Mouse (Mus musculus) cerebellum, adult 11-12 months (tissue): Measurements from ENCODE around the gene Sema4d.
"Not testable (repeated sequence)": the region's sequence is repeated elsewhere in the genome, so short reads cannot be mapped to it uniquely, and the experiment has no call there.

ENCODE experiments used
- DNase-seq: peaks from one replicate; pipeline ENCODE4 v3.0.0; 2022

The Sema4d gene

GRCm38 (mm10) chr13:51793425-51793891 lies at the start of gene Sema4d:
Gene Sema4d, minus strand, starts transcription at chr13:51793747.
- peak; percentile 81 for DNase-seq

GRCm38 (mm10) chr13:51843298-51843697 lies 49.8 kb upstream of the Sema4d start:
- DNase-seq = no peak

DNA sequence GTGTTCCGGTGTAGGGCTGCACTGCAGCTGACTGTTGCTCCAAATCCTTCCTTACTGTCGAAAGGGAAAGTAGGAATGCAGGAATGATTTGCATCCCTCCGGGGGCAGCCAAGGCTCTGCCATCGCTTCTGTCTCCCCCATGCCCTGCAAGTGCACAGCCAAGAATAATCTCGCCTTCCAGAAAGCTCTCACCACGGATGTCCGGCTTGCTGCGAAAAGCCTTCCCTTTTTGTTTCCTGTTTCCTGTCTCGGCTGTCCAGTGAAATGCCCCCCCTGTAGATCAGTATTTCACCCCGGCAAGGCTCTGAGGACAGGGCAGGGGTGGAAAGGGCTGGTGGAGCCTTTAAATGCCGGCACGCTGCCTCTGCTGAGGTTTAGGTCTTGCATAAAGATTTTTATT lies 49.2 kb upstream of the Sema4d start:
- no peak for DNase-seq

- no peak for DNase-seq
These were observed 48.6 kb upstream of the Sema4d start for GRCm38 (mm10) chr13:51842191-51842590.

DNA sequence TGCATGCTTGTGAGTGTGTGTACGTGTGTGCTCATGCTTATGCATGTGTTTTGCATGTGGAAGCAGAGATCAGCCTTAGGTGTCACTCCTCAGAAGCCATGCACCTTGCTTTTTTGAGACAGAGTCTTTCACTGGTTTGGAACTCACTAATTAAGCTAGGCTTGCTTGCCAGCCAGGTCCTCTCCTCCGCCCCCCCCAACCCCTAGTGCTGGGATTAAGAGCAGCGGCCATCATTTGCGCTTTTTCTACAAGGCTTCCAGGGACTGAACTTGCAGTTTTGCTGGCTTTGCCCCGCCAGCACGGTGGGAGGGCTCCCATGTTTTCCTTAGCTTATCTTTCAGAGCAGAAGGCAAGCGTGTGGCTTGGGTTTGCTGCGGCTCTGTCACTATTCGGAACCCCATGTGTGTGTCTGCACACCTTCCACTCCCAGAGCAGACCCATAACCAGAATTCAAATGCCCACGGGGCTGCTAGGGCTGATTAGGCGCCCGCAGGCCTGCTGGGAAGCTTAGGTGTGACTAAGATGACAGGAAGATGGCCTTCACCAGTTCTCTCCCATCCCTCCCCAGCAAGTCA lies 48.1 kb upstream of the Sema4d start:
- no peak for DNase-seq

GRCm38 (mm10) chr13:51840702-51841101 lies 47.2 kb upstream of the Sema4d start:
- no peak for DNase-seq

DNA sequence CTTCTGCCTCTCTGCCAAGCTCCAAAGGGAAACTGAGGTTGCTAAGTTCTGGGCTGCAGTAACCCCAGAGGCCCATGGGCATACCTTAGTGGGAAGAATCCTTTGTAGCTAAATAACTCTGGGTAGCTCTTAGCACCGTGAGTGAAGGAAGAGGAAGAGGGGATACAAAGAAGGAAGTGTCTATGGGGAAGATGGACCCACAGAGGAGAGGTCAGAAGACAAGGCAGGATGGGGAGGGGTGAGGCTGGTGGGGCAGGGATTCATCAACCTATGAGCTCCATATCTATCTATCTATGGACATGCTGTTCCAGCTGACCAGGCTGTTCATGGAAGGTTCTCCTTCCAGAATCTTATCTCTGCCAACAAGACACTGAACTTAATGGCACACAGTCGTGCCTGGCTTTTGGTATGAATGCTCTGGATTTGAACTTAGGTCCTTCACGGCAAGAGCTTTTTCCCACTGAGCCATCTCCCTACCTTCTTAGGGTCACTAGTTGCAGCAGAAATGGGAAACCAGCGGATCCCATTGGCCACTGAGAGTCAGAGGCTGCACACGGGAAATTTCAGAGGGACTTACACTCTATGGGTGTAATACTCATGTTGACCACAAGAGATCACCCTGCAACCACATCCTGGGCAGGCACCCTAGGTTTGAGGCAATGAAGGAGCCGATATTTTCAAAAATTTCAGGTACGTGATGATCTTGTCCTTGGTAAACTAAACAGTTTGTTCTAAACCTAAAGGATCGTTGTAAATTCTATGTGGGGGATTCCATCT lies 45.9 kb upstream of the Sema4d start:
- no peak for DNase-seq

DNA sequence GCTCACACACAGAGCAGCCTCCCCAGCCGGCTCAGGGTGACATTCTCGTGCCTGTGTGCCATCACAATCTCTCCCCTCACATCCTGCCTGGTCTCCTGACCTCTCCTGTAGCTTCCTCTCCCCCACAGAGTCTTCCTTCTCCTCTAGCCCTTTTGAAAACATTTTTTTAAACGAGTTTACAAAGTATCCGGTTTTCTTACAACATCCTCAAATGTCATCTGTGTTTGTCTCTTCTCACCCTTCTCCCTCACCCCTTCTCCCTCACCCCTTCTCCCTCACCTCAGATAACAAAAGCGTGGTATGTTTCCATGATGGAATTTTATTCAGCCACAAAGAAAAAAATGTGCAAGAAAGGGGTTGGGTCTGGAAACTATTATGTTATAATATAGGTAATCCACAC lies 43.9 kb upstream of the Sema4d start:
- no peak for DNase-seq

- DNase-seq = not testable (repeated sequence)
These were observed 41.7 kb upstream of the Sema4d start for GRCm38 (mm10) chr13:51835208-51835607.

GRCm38 (mm10) chr13:51834520-51834919 lies 41.0 kb upstream of the Sema4d start:
- peak; percentile 46 for DNase-seq

- DNase-seq = peak; percentile 60
These were observed 40.5 kb upstream of the Sema4d start for GRCm38 (mm10) chr13:51834024-51834423.

DNA sequence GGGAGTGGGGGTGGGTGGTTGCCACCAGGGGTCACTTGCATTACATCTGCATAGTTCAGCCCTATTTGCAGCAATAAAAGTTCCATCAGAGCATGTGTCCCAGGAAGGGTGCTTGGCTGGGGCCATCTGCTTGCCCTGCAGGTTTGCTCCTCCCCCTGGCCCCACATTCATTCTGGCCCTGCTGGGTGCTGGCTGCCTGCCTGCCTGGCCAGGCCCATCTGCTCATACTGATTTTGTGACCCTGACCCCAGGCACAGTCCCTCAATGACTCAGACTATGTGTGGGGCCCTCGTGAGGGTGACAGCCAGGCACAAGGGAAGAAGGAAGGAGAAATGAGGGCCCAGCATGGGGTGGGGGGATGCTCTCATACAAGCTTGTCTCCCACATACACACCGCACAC lies 40.1 kb upstream of the Sema4d start:
- peak; percentile 93 for DNase-seq

GRCm38 (mm10) chr13:51832491-51832890 lies 38.9 kb upstream of the Sema4d start:
- no peak for DNase-seq

- DNase-seq = no peak
These were observed 37.4 kb upstream of the Sema4d start for GRCm38 (mm10) chr13:51830744-51831450.

DNA sequence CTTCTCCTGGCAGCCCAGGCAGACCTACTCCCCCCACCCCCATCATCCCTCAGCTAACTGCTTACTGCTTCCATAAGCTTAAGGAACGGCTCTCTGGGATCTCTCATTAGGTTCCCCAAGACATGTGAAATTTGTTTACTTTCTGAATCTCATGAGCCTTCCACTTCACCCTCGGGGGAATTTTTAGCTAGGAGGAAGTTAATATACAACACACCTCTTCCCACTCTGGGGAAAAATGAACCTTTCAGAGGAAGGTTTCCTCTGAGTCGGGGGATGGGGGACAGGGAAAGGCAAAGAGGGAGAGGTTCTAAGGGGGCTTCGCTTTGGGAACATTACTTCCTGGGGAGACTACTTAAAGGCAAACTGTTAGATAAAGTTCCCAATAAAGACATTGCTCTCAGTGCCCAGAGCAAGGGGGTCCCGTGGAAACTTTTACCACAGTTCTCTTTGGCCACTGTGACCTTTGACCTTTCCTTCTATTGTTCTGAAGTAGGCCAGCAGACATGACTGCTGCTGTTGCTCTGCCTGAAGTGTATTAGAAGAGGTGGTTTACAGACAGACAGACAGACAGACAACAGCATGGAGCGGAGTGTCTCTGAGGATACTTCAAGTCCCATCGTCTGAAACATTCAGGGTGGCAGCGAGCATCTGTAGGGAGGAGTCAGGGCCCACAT lies 30.4 kb upstream of the Sema4d start:
- DNase-seq = no peak

DNA sequence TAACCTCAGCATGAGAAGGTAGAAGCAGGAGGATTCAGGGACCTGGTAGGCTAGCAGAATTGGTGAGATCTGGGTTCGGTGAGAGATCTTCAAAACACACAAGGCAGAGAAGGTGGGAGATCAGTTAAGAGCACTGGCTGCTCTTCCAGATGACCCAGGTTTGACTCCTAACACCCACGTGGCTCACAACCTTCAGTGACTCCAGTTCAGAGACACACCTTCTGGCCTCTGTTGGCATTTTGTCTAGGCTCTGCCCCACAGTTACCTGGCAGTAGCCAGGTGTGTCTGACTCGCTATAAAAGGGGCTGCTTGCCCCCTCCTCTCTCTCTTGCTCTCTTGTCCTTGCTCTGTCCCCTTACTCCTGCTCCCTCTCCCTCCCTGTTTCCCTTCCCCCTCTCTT lies 28.4 kb upstream of the Sema4d start:
- no peak for DNase-seq

DNA sequence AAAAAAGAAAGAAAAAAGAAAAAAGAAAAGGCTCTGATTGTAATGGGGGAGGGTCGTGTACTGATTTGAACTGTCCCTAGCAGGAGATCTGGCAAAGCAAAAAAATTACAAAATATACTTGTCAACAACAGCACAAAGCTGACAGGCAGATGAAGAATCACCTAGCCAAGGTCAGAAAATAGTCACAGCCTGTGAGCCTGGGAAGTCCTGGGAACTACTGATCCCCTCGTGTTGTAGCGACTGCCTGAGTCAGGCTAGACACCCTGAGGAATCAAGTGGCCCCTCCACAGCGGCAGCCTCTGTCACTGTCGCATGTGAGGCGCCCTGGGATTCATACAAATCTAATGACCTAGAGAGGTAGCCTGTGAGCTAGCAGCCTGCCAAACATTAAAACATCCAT lies 25.8 kb upstream of the Sema4d start:
- no peak for DNase-seq

GRCm38 (mm10) chr13:51818944-51819326 lies 25.4 kb upstream of the Sema4d start:
- no peak for DNase-seq

GRCm38 (mm10) chr13:51818170-51818943 lies 24.8 kb upstream of the Sema4d start:
- no peak for DNase-seq

GRCm38 (mm10) chr13:51816559-51817041 lies 23.1 kb upstream of the Sema4d start:
- peak; percentile 79 for DNase-seq

GRCm38 (mm10) chr13:51815865-51816504 lies 22.4 kb upstream of the Sema4d start:
- no peak for DNase-seq

DNA sequence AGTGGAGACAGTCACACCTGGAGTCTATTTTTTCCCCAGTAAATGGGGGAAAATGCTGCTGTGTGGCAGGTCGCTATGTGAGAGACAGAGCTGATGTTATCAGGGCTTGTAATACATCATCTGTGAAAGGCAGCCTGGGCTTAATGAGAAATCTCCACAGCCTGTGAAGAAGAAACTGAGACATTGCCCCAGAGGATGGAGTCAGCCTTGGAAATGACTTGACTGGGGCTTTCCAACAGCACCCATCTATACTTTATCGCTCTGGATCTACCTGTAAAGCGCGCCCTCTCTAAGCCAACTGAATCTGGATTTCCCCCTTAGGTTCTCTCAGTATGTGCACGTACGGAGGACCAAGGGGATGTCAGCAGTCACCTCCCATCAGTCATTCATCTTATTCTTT lies 21.1 kb upstream of the Sema4d start:
- no peak for DNase-seq
